Mouse (Mus musculus): Measurements from ENCODE around the gene Zfp719. TPM values are rescaled to one million over a fixed set of nuclear protein-coding genes. Genes with fewer than 3 reads are reported as not detected.

Zfp719 gene
- total RNA-seq, 4 experiments from 2014 or later, result 17.8 to 22.1 (median 19.4) TPM

GRCm38 (mm10) chr7:43607743-43608287 lies 28.4 kb downstream of the Zfp719 start:
- no peak for DNase-seq

- no peak for DNase-seq
These were observed 29.0 kb downstream of the Zfp719 start for GRCm38 (mm10) chr7:43608316-43608824.

GRCm38 (mm10) chr7:43613816-43614551 lies 34.6 kb downstream of the Zfp719 start:
- no peak for DNase-seq

- DNase-seq, result no peak
These were observed 43.5 kb downstream of the Zfp719 start for GRCm38 (mm10) chr7:43622927-43623326.

GRCm38 (mm10) chr7:43623819-43624218 lies 44.4 kb downstream of the Zfp719 start:
- DNase-seq, result no peak

GRCm38 (mm10) chr7:43625065-43625464 lies 45.7 kb downstream of the Zfp719 start:
- DNase-seq, result no peak

- no peak for DNase-seq
These were observed 46.5 kb downstream of the Zfp719 start for GRCm38 (mm10) chr7:43625794-43626422.

DNA sequence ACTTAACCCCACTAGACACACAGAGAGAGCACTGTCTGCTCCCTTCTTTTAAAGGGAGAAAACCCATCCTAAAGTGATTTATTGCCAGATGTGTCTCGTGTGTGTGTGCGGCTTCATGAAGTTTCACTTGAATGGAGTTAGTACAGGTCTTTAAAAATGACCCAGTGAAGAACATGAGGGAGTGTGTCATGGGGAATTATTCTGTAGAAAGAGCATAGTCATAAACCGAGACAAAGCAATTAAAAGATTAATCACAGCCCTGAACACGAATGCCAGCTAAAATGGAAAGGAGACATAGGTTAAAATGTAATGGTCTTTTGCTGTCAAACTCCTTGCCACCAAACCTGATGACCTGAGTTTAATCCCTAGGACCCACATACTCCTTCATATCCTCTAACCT lies 54.5 kb downstream of the Zfp719 start:
- DNase-seq, result no peak

GRCm38 (mm10) chr7:43634500-43634899 lies 55.1 kb downstream of the Zfp719 start, which contains the start of gene Ceacam18:
Ceacam18 (plus strand) TSS chr7:43634707.
- no peak for DNase-seq

- DNase-seq, result no peak
These were observed 56.8 kb downstream of the Zfp719 start for GRCm38 (mm10) chr7:43636194-43636593.

GRCm38 (mm10) chr7:43637118-43637517 lies 57.7 kb downstream of the Zfp719 start:
- DNase-seq, result no peak

DNA sequence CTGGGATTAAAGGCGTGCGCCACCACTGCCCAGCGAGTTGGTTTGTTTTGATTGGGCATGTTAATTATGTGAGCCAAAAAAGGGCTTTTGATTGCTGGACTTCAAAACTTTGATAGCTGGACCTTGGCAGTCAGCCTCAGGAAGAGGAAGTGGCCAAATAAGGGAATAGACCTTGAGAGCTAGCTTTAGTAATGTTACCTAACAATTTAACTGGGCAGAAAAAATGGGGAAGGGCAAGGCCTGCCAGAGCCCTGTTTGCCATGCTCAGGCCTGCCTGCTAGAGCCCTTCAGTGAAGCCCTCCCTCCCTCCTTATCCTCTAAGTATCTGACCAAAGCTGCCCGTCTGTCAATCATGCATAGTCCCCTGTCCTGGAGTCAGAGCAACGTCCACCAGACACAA lies 63.2 kb downstream of the Zfp719 start:
- peak; percentile 77 for DNase-seq

Other genes starting within 250 kb of the Zfp719 start
- not detected for gene Siglecf, start 228.3 kb upstream of the Zfp719 start, total RNA-seq (2022)
- gene Siglecg, start 171.4 kb upstream of the Zfp719 start, total RNA-seq (2022), result under 1 TPM; 0.12 to 0.52 (median 0.38) TPM
- not detected for gene Lim2, start 151.9 kb upstream of the Zfp719 start, total RNA-seq (2022)
- gene Nkg7, start 142.5 kb upstream of the Zfp719 start, total RNA-seq (2022), result 1 to 10 TPM in 3 of 4 experiments, under 1 TPM in 1; 0.77 to 1.3 (median 1.1) TPM
- not detected for gene Cldnd2, start 138.8 kb upstream of the Zfp719 start, total RNA-seq (2022)
- 100 to 1,000 TPM; 286 to 399 (median 360) TPM for gene Etfb, start 135.5 kb upstream of the Zfp719 start, total RNA-seq (2022)
- gene Gm45233, start 135.5 kb upstream of the Zfp719 start, total RNA-seq (2022), result 1 to 10 TPM in 1 of 4 experiments, under 1 TPM in 2, not detected in 1; 0.35 to 3.3 (median 0.80) TPM
- 1 to 10 TPM; 1.3 to 4.3 (median 3.1) TPM for gene Vsig10l, start 116.5 kb upstream of the Zfp719 start, total RNA-seq (2022)
- gene Iglon5, start 89.5 kb upstream of the Zfp719 start, total RNA-seq (2022), result 1 to 10 TPM; 2.9 to 4.8 (median 3.6) TPM
- not detected for gene 4931406B18Rik, start 73.7 kb upstream of the Zfp719 start, total RNA-seq (2022)
- 1 to 10 TPM; 4.0 to 7.3 (median 5.9) TPM for gene Cd33, start 35.2 kb upstream of the Zfp719 start, total RNA-seq (2022)
- 1 to 10 TPM; 2.8 to 4.1 (median 3.5) TPM for gene Zfp658, start 17.4 kb upstream of the Zfp719 start, total RNA-seq (2022)
- gene Zfp819, start 27.6 kb downstream of the Zfp719 start, total RNA-seq (2022), result not detected
- under 1 TPM in 3 of 4 experiments, not detected in 1; 0.15 to 0.22 (median 0.19) TPM for gene Ceacam18, start 55.1 kb downstream of the Zfp719 start, total RNA-seq (2022)
- gene Siglece, start 80.6 kb downstream of the Zfp719 start, total RNA-seq (2022), result 1 to 10 TPM; 2.3 to 4.3 (median 3.5) TPM
- 10 to 100 TPM; 11.5 to 13.4 (median 12.6) TPM for gene Ctu1, start 92.4 kb downstream of the Zfp719 start, total RNA-seq (2022)
- not detected for gene Klk14, start 110.8 kb downstream of the Zfp719 start, total RNA-seq (2022)
- gene Klk13, start 133.0 kb downstream of the Zfp719 start, total RNA-seq (2022), result under 1 TPM in 2 of 4 experiments, not detected in 2; 0.15 to 0.16 TPM
- gene Klk12, start 189.3 kb downstream of the Zfp719 start, total RNA-seq (2022), result not detected
- gene Klk11, start 195.0 kb downstream of the Zfp719 start, total RNA-seq (2022), result under 1 TPM in 1 of 4 experiments, not detected in 3; 0.32 TPM
- under 1 TPM; 0.23 to 0.68 (median 0.52) TPM for gene Klk10, start 201.4 kb downstream of the Zfp719 start, total RNA-seq (2022)
- not detected for gene Klk9, start 212.3 kb downstream of the Zfp719 start, total RNA-seq (2022)
- gene Klk8, start 218.0 kb downstream of the Zfp719 start, total RNA-seq (2022), result 1 to 10 TPM; 1.8 to 3.7 (median 3.2) TPM
- gene Klk7, start 231.7 kb downstream of the Zfp719 start, total RNA-seq (2022), result not detected
- gene Klk6, start 244.9 kb downstream of the Zfp719 start, total RNA-seq (2022), result not detected

All from adrenal gland, adult 8-10 months (tissue).